ENCODE assay signal across 8 mouse cellular contexts in the genomic region with DNA sequence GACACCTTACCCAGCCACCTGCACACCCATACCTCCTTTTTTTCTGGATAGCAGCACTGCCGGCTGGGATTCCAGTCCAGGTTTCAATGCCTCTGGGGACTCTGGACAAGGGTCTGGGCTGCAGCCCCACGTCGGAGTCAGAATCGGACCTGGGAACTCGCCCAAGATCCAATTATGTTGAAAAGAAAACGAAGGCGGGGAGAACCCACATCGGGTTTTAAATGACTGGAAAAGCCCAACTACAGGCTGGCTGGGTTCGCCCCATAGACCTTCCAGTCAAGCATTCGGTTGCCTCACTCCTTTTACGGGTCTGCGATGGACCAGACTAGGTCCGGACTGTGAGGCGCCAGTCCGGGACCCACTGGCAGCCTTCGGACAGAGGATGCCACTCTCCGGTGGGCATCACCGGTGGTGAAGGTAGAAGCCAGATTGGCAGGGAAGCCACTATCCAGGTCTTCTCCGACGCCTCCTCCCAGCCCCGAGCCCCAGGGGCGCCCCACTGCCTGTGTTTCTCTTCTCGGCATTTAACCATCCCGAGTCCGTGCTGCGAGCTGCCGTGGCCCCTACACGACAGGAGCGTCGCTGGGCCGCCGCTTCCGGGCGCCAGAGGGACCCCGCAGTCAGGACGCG. TPM values are rescaled to one million over a fixed set of nuclear protein-coding genes. Genes with fewer than 3 reads are reported as not detected.
DNase-seq lines count a peak whose midpoint lies in the region; ATAC-seq and TF ChIP-seq lines count a peak whose summit lies in the region.

No protein-coding gene starts in this region.

- H3K27me3 ChIP-seq in heart, embryonic 10.5 days (ENCODE audit: insufficient read depth, poor library complexity, severe bottlenecking), result peaks cover 99% of the 10 kb centered on the region
- peaks cover 98% of the 10 kb centered on the region for H3K27me3 ChIP-seq in E14TG2a.4 (ENCODE audit: insufficient read depth, low read length)
- peaks cover 80% of the 10 kb centered on the region for H3K27me3 ChIP-seq in intestine, embryonic 14.5 days (replicated peaks; ENCODE audit: control insufficient read depth, insufficient read depth, low read length)
- H3K27me3 ChIP-seq in neural tube, embryonic 12.5 days (replicated peaks), result peaks cover 79% of the 10 kb centered on the region

- H3K9ac ChIP-seq in intestine, embryonic 14.5 days (ENCODE audit: low read length), result no peak overlapping the region; the same call in 1 of the 2 replicates
- H3K9ac ChIP-seq in neural tube, embryonic 12.5 days, result peak overlapping the region; percentile 55

- peak overlapping the region; percentile 72 for H3K27ac ChIP-seq in heart, embryonic 10.5 days
- no peak overlapping the region for H3K27ac ChIP-seq in intestine, embryonic 14.5 days (ENCODE audit: low read depth)
- no peak overlapping the region for H3K27ac ChIP-seq in neural tube, embryonic 12.5 days

- H3K4me1 ChIP-seq in heart, embryonic 10.5 days, result peaks cover 60% of the 10 kb centered on the region
- H3K4me1 ChIP-seq in E14TG2a.4 (replicated peaks; ENCODE audit: low read depth, low read length), result peaks cover 43% of the 10 kb centered on the region
- peaks cover 32% of the 10 kb centered on the region for H3K4me1 ChIP-seq in intestine, embryonic 14.5 days (replicated peaks; ENCODE audit: control insufficient read depth, insufficient read depth, low read length)
- H3K4me1 ChIP-seq in neural tube, embryonic 12.5 days, result peaks cover 72% of the 10 kb centered on the region

- no peaks in the 10 kb centered on the region for H3K9me3 ChIP-seq in heart, embryonic 10.5 days
- H3K9me3 ChIP-seq in E14TG2a.4 (ENCODE audit: low read length), result no peaks in the 10 kb centered on the region
- H3K9me3 ChIP-seq in intestine, embryonic 14.5 days (ENCODE audit: control insufficient read depth, low read length), result no peaks in the 10 kb centered on the region
- H3K9me3 ChIP-seq in neural tube, embryonic 12.5 days, result no peaks in the 10 kb centered on the region

- H3K4me2 ChIP-seq in intestine, embryonic 14.5 days (ENCODE audit: low read length), result peak overlapping the region; percentile 99
- H3K4me2 ChIP-seq in neural tube, embryonic 12.5 days (replicated peaks), result peak overlapping the region; percentile 98

- peak overlapping the region; percentile 71 for H3K4me3 ChIP-seq in heart, embryonic 10.5 days
- peak overlapping the region; percentile 77 for H3K4me3 ChIP-seq in E14TG2a.4 (replicated peaks; ENCODE audit: low read length)
- peak overlapping the region; percentile 52 for H3K4me3 ChIP-seq in intestine, embryonic 14.5 days (ENCODE audit: low read depth, low read length)
- peak overlapping the region; percentile 64 for H3K4me3 ChIP-seq in neural tube, embryonic 12.5 days

- DNase-seq in heart, embryonic 10.5 days (ENCODE audit: low spot score), result no peak
- DNase-seq in heart, postnatal 25 days (ENCODE audit: low spot score), result no peak
- peak; percentile 42 for DNase-seq in embryo, embryonic 11 days
- DNase-seq in intestine, embryonic 14.5 days (ENCODE audit: low spot score), result peak; percentile 71
- no peak for DNase-seq in left cerebral cortex, adult 9 months (ENCODE audit: low spot score in 2 of 2)
- DNase-seq in gastrocnemius, postnatal 25 days, result no peak

- ATAC-seq in intestine, embryonic 14.5 days (replicated peaks; ENCODE audit: low FRiP score, low TSS enrichment, low read depth), result no peak
- no peak for ATAC-seq in neural tube, embryonic 12.5 days (ENCODE audit: low FRiP score, low read depth)

- H3K36me3 ChIP-seq in heart, embryonic 10.5 days, result no peaks in the 10 kb centered on the region
- H3K36me3 ChIP-seq in E14TG2a.4 (ENCODE audit: insufficient read depth, low read length), result no peaks in the 10 kb centered on the region
- no peaks in the 10 kb centered on the region for H3K36me3 ChIP-seq in intestine, embryonic 14.5 days (ENCODE audit: control insufficient read depth, insufficient read depth, low read length)
- H3K36me3 ChIP-seq in neural tube, embryonic 12.5 days, result 0 out of 2 replicates have a peak, but pooled peaks cover 2% of the 10 kb centered on the region

- intact Hi-C loops in heart, postnatal 25 days (cut with DNase I), result no loop called here

- no peak for TF ChIP-seq CTCF in E14TG2a.4 (conservative IDR thresholded peaks at IDR 0.05; ENCODE audit: low read length)

- 1% methylated on average over 37 of the region's 37 CpGs for WGBS in heart, embryonic 10.5 days
- WGBS in intestine, embryonic 14.5 days, result 2% methylated on average over 37 of the region's 37 CpGs
- under 1% methylated on average over 37 of the region's 37 CpGs for WGBS in neural tube, embryonic 12.5 days

RNA-seq across cellular contexts. Expression of a gene that starts 1.3 kb away (rescaled TPM):
- polyA plus RNA-seq in heart, embryonic 10.5 days (2016; fragmentation: Nextera tagmentation; extraction: Ambion mirVana), result 0.49 and 0.88 TPM in 2 replicates
- total RNA-seq in heart, postnatal 25 days (2021), result under 1 TPM; 0.26 to 0.34 TPM
- polyA plus RNA-seq in intestine, embryonic 14.5 days (2014; fragmentation: Nextera tagmentation; extraction: Ambion mirVana), result 1.3 and 2.4 TPM in 2 replicates
- 14.8 and 16.1 TPM in 2 replicates for polyA plus RNA-seq in neural tube, embryonic 12.5 days (2016; fragmentation: Nextera tagmentation; extraction: Ambion mirVana)
- total RNA-seq in gastrocnemius, postnatal 25 days (2021), result under 1 TPM; 0.08 to 0.19 TPM

RNA-seq across cellular contexts. Expression of a gene that starts 53.8 kb away (rescaled TPM):
- polyA plus RNA-seq in heart, embryonic 10.5 days (2016; fragmentation: Nextera tagmentation; extraction: Ambion mirVana), result 11.8 and 15.6 TPM in 2 replicates
- total RNA-seq in heart, postnatal 25 days (2021), result 10 to 100 TPM; 32.5 to 34.4 TPM
- 11.2 and 12.9 TPM in 2 replicates for polyA plus RNA-seq in intestine, embryonic 14.5 days (2014; fragmentation: Nextera tagmentation; extraction: Ambion mirVana)
- polyA plus RNA-seq in neural tube, embryonic 12.5 days (2016; fragmentation: Nextera tagmentation; extraction: Ambion mirVana), result 17.8 and 19.0 TPM in 2 replicates
- total RNA-seq in gastrocnemius, postnatal 25 days (2021), result 10 to 100 TPM; 23.7 to 24.8 TPM

RNA-seq across cellular contexts. Expression of a gene that starts 57.7 kb away (rescaled TPM):
- 16.2 and 17.2 TPM in 2 replicates for polyA plus RNA-seq in heart, embryonic 10.5 days (2016; fragmentation: Nextera tagmentation; extraction: Ambion mirVana)
- 10 to 100 TPM in 1 of 2 experiments, 1 to 10 TPM in 1; 7.1 to 10.3 TPM for total RNA-seq in heart, postnatal 25 days (2021)
- polyA plus RNA-seq in intestine, embryonic 14.5 days (2014; fragmentation: Nextera tagmentation; extraction: Ambion mirVana), result 15.3 and 15.8 TPM in 2 replicates
- polyA plus RNA-seq in neural tube, embryonic 12.5 days (2016; fragmentation: Nextera tagmentation; extraction: Ambion mirVana), result 24.0 and 26.1 TPM in 2 replicates
- total RNA-seq in gastrocnemius, postnatal 25 days (2021), result 1 to 10 TPM; 3.9 to 4.8 TPM

Comparison
In these comparisons a context has a peak if more than half of its experiments do, and no peak if none do; other contexts are left out.
1. DNase-seq: peak in embryo, embryonic 11 days (single experiment) and intestine, embryonic 14.5 days (single experiment); none in heart, embryonic 10.5 days (single experiment), heart, postnatal 25 days (single experiment), left cerebral cortex, adult 9 months (0 of 2) and gastrocnemius, postnatal 25 days (single experiment).
2. Peak in every context shown above with its lines, with median percentiles within 50 percentile points of each other: H3K4me3 ChIP-seq.